In the genomic region with DNA sequence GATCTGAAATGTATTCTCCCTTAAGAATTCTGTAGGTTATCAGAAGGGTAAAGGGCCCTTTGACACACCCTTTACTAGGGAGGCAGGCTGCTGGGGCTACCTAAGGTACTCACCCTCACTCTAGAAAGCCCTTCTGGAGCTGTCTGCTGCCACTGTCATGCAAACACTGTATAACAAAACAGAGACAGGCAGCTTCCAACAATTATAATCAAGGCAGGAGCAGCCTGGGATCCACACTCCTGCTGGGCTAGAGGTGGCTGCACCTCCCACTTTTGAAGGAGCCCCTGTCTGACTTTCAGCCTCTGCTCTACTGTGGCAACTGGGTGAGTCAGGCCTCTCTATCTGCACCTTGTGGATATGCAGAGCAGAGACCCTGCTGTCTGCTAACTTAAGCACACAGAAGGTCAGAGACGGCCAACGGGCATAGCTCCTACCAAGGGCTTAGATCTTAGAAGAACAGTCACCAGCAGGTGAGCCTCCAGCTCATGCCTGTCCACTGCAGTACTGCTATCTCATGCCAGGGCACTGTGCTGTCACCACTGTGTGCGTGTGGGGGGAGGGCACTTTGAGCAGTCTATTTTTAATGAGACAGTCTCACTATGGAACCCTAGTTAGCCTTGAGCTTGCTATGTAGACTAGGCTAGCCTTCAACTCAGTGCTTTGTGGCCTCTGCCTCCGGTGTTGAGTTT, we compare ENCODE assay signal across 17 mouse cellular contexts. TPM values are rescaled to one million over a fixed set of nuclear protein-coding genes. Genes with fewer than 3 reads are reported as not detected.
DNase-seq lines count a peak whose midpoint lies in the region; ATAC-seq and TF ChIP-seq lines count a peak whose summit lies in the region.
"Had no signal": no experiment of that assay in that cellular context is flagged by ENCODE, and none has a peak within 500 bp of the region (broad histone marks: within the 10 kb centered on the region; RNA-seq: fewer than 3 reads in every experiment).

No protein-coding gene starts in this region.

- H3K9me3 ChIP-seq in liver, embryonic 12.5 days (replicated peaks): no peaks in the 10 kb centered on the region
- H3K9me3 ChIP-seq in heart, postnatal 0 days (replicated peaks; ENCODE audit: control insufficient read depth, low read length): no peaks in the 10 kb centered on the region
- H3K9me3 ChIP-seq: embryonic facial prominence, embryonic 15.5 days; limb, embryonic 10.5 days had no signal

- H3K4me3 ChIP-seq in heart, adult 2 months: no peak overlapping the region
- H3K4me3 ChIP-seq in liver, embryonic 12.5 days: no peak overlapping the region
- no peak overlapping the region for H3K4me3 ChIP-seq in heart, postnatal 0 days (ENCODE audit: low read depth, low read length)
- H3K4me3 ChIP-seq: embryonic facial prominence, embryonic 15.5 days; limb, embryonic 10.5 days had no signal

- H3K4me1 ChIP-seq in heart, adult 2 months (ENCODE audit: control insufficient read depth, insufficient read depth, low read length): no peaks in the 10 kb centered on the region
- H3K4me1 ChIP-seq in liver, embryonic 12.5 days: peaks cover 6% of the 10 kb centered on the region; the same call in 1 of the 2 replicates
- peaks cover 8% of the 10 kb centered on the region for H3K4me1 ChIP-seq in heart, postnatal 0 days (ENCODE audit: control insufficient read depth, insufficient read depth)
- H3K4me1 ChIP-seq: embryonic facial prominence, embryonic 15.5 days had no signal

- intact Hi-C loops in heart, adult 2 months (cut with DNase I): no loop called here

- peak; percentile 57 for ATAC-seq in liver, embryonic 12.5 days
- peak; percentile 86 for ATAC-seq in heart, postnatal 0 days (ENCODE audit: insufficient read depth, low read depth)
- ATAC-seq: forebrain, embryonic 14.5 days had no signal

- DNase-seq in heart, adult 2 months: no peak
- DNase-seq in heart, adult 9 months (ENCODE audit: low spot score in 2 of 2): no peak
- DNase-seq in liver: no peak
- peak; percentile 86 for DNase-seq in ES-CJ7 (ENCODE audit: low read depth, low spot score)
- peak; percentile 48 for DNase-seq in heart, postnatal 0 days (ENCODE audit: low spot score)
- no peak for DNase-seq in gastrocnemius, postnatal 10 days
- DNase-seq in cerebellum, adult 9-10 months: no peak
- DNase-seq: cerebellum, adult 11-12 months; kidney, postnatal 4 days; layer of hippocampus, postnatal 36 days; lung, adult 2 months; thymus, adult 2 months had no signal

- TF ChIP-seq CTCF in heart, adult 2 months (IDR thresholded peaks at IDR 0.05): 0 out of 2 replicates have a peak, but pooled peaks have one; percentile 6
- TF ChIP-seq CTCF in heart, postnatal 0 days (IDR thresholded peaks at IDR 0.05; ENCODE audit: low read depth): no peak

- H3K27ac ChIP-seq in heart, adult 2 months: no peak overlapping the region
- no peak overlapping the region for H3K27ac ChIP-seq in liver, embryonic 12.5 days
- H3K27ac ChIP-seq in heart, postnatal 0 days (ENCODE audit: low read depth): peak overlapping the region; percentile 77
- H3K27ac ChIP-seq: embryonic facial prominence, embryonic 15.5 days; limb, embryonic 10.5 days had no signal

- no peaks in the 10 kb centered on the region for H3K79me2 ChIP-seq in heart, adult 2 months (replicated peaks; ENCODE audit: control insufficient read depth, insufficient read depth, low read length)

- no peak for TF ChIP-seq POLR2A in heart, adult 2 months (IDR thresholded peaks at IDR 0.05; ENCODE audit: insufficient read depth, low read depth, low read length)

- H3K27me3 ChIP-seq in heart, adult 2 months (ENCODE audit: control insufficient read depth, insufficient read depth, low read length): no peaks in the 10 kb centered on the region
- H3K27me3 ChIP-seq in liver, embryonic 12.5 days (replicated peaks): no peaks in the 10 kb centered on the region
- H3K27me3 ChIP-seq in heart, postnatal 0 days (ENCODE audit: control insufficient read depth, insufficient read depth, low read length): no peaks in the 10 kb centered on the region
- H3K27me3 ChIP-seq: embryonic facial prominence, embryonic 15.5 days had no signal

- no peak overlapping the region for H3K4me2 ChIP-seq in liver, embryonic 12.5 days
- H3K4me2 ChIP-seq in heart, postnatal 0 days (ENCODE audit: low read depth, low read length): no peak overlapping the region
- H3K4me2 ChIP-seq: embryonic facial prominence, embryonic 15.5 days had no signal

- H3K36me3 ChIP-seq in heart, adult 2 months (ENCODE audit: control insufficient read depth, insufficient read depth, low read length): peaks cover 10% of the 10 kb centered on the region
- H3K36me3 ChIP-seq in liver, embryonic 12.5 days: peaks cover 47% of the 10 kb centered on the region
- peaks cover 64% of the 10 kb centered on the region for H3K36me3 ChIP-seq in heart, postnatal 0 days (replicated peaks; ENCODE audit: control insufficient read depth, insufficient read depth, low read length)

- 64% methylated on average over 4 of the region's 4 CpGs for WGBS in heart, adult 2 months
- WGBS in liver, embryonic 12.5 days (ENCODE audit: insufficient replicate concordance): 54% methylated on average over 4 of the region's 4 CpGs
- 48% methylated on average over 4 of the region's 4 CpGs for WGBS in heart, postnatal 0 days

- H3K9ac ChIP-seq in heart, adult 2 months (ENCODE audit: low read depth, low read length): no peak overlapping the region
- no peak overlapping the region for H3K9ac ChIP-seq in liver, embryonic 12.5 days
- no peak overlapping the region for H3K9ac ChIP-seq in heart, postnatal 0 days (replicated peaks; ENCODE audit: low read depth, low read length)
- H3K9ac ChIP-seq: embryonic facial prominence, embryonic 15.5 days had no signal

- 0 out of 2 replicates have a peak, but pooled peaks have one; percentile 44 for TF ChIP-seq EP300 in heart, adult 2 months (IDR thresholded peaks at IDR 0.05; ENCODE audit: insufficient read depth, low read depth, low read length)
- peak; percentile 42; the same call in 1 of the 2 replicates for TF ChIP-seq EP300 in heart, postnatal 0 days (IDR thresholded peaks at IDR 0.05; ENCODE audit: low read depth)

RNA-seq across cellular contexts. Expression of gene Hnrnph1, which starts 14.6 kb away (rescaled TPM):
- 100 to 1,000 TPM; 110 to 114 TPM for total RNA-seq in heart, adult 2 months (2021)
- polyA plus RNA-seq in heart, adult 2 months (2012; rRNA removed): 56.3 and 103 TPM in 2 replicates
- 160 TPM in 2 replicates for polyA plus RNA-seq in liver, embryonic 12.5 days (2016; fragmentation: Nextera tagmentation; extraction: Ambion mirVana)
- 75.1 and 76.4 TPM in 2 replicates for total RNA-seq in heart, postnatal 0 days (2014; rRNA removed; ENCODE audit: low replicate concordance)
- 106 and 117 TPM in 2 replicates for polyA plus RNA-seq in heart, postnatal 0 days (2015; fragmentation: Nextera tagmentation; extraction: Ambion mirVana)
- total RNA-seq in gastrocnemius, postnatal 10 days (2021): 100 to 1,000 TPM; 123 to 164 TPM

RNA-seq across cellular contexts. Expression of gene Cby3, which starts 37.2 kb away (rescaled TPM):
- not detected for total RNA-seq in heart, adult 2 months (2021)
- 0.29 TPM in 1 of 2 replicates, not detected in the other for polyA plus RNA-seq in heart, adult 2 months (2012; rRNA removed)
- polyA plus RNA-seq in liver, embryonic 12.5 days (2016; fragmentation: Nextera tagmentation; extraction: Ambion mirVana): 0.18 TPM in 1 of 2 replicates, not detected in the other
- not detected in 2 replicates for total RNA-seq in heart, postnatal 0 days (2014; rRNA removed; ENCODE audit: low replicate concordance)
- 0.18 TPM in 1 of 2 replicates, not detected in the other for polyA plus RNA-seq in heart, postnatal 0 days (2015; fragmentation: Nextera tagmentation; extraction: Ambion mirVana)
- total RNA-seq in gastrocnemius, postnatal 10 days (2021): not detected
- total RNA-seq: heart, postnatal 10 days; layer of hippocampus, postnatal 36 days had no signal

RNA-seq across cellular contexts. Expression of gene Rufy1, which starts 39.5 kb away (rescaled TPM):
- 10 to 100 TPM; 27.6 to 30.4 TPM for total RNA-seq in heart, adult 2 months (2021)
- 26.0 and 41.4 TPM in 2 replicates for polyA plus RNA-seq in heart, adult 2 months (2012; rRNA removed)
- 12.0 and 12.8 TPM in 2 replicates for polyA plus RNA-seq in liver, embryonic 12.5 days (2016; fragmentation: Nextera tagmentation; extraction: Ambion mirVana)
- 22.8 and 24.9 TPM in 2 replicates for total RNA-seq in heart, postnatal 0 days (2014; rRNA removed; ENCODE audit: low replicate concordance)
- 29.2 and 29.8 TPM in 2 replicates for polyA plus RNA-seq in heart, postnatal 0 days (2015; fragmentation: Nextera tagmentation; extraction: Ambion mirVana)
- total RNA-seq in gastrocnemius, postnatal 10 days (2021): 10 to 100 TPM; 21.1 to 21.7 TPM

Comparison
In these comparisons a context has a peak if more than half of its experiments do, and no peak if none do; other contexts are left out.
1. DNase-seq: peak in ES-CJ7 (single experiment) and heart, postnatal 0 days (single experiment); none in heart, adult 2 months (0 of 2), heart, adult 9 months (0 of 2), liver (single experiment), gastrocnemius, postnatal 10 days (single experiment) and cerebellum, adult 9-10 months (single experiment).